ENCODE assay signal across 21 mouse cellular contexts in the genomic region with DNA sequence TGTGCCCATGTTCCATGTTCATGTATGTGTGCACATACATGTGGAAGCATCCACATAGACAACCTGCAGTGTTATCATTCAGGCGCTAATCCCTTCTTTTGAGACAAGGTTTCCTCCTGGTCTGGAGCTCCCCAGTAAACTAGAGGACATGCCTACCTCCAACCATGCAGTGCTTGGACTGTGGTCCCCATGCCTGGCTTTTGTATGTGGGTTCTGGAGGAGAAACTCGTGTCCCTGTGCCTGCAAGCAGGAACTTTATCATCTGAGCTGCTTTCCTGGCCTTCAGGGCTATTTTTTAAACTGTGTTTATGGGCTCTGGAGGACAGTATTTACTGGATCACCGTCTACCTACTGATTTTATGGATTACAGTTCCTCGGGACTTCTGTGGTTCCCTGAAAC.
"Had no signal": no experiment of that assay in that cellular context is flagged by ENCODE, and none has a peak within 500 bp of the region (broad histone marks: within the 10 kb centered on the region; RNA-seq: fewer than 3 reads in every experiment).

No protein-coding gene starts in this region.

- H3K4me1 ChIP-seq: liver, embryonic 13.5 days; liver, embryonic 15.5 days had no signal

- H3K27me3 ChIP-seq: heart, embryonic 12.5 days; hindbrain, embryonic 13.5 days; hindbrain, embryonic 15.5 days; kidney, embryonic 15.5 days; liver, embryonic 13.5 days; liver, embryonic 15.5 days had no signal

- DNase-seq: forebrain, postnatal 0 days; gastrocnemius, postnatal 14 days; gastrocnemius, postnatal 36 days; heart, adult 18-20 months; heart, postnatal 10 days; kidney, adult 11 months; kidney, adult 9 months; kidney, postnatal 25 days; layer of hippocampus, adult 9-11 months; layer of hippocampus, postnatal 36 days; left cerebral cortex, postnatal 4 days; liver, embryonic 13.5 days; liver, postnatal 0 days had no signal

- H3K4me3 ChIP-seq: heart, embryonic 10.5 days; heart, embryonic 12.5 days; hindbrain, embryonic 13.5 days; hindbrain, embryonic 15.5 days; kidney, embryonic 15.5 days; liver, embryonic 13.5 days; liver, embryonic 15.5 days had no signal

- H3K9ac ChIP-seq: forebrain, postnatal 0 days; heart, embryonic 12.5 days; hindbrain, embryonic 13.5 days; hindbrain, embryonic 15.5 days; kidney, embryonic 15.5 days; liver, embryonic 13.5 days; liver, embryonic 15.5 days; liver, postnatal 0 days had no signal

- H3K9me3 ChIP-seq: heart, embryonic 10.5 days; heart, embryonic 12.5 days; hindbrain, embryonic 13.5 days; hindbrain, embryonic 15.5 days; kidney, embryonic 15.5 days; liver, embryonic 13.5 days; liver, embryonic 15.5 days had no signal

- H3K36me3 ChIP-seq: heart, embryonic 10.5 days; heart, embryonic 12.5 days; hindbrain, embryonic 13.5 days; hindbrain, embryonic 15.5 days; kidney, embryonic 15.5 days; liver, embryonic 13.5 days; liver, embryonic 15.5 days had no signal

- H3K27ac ChIP-seq: heart, embryonic 10.5 days; hindbrain, embryonic 13.5 days; hindbrain, embryonic 15.5 days; hindbrain, postnatal 0 days; liver, embryonic 13.5 days; liver, embryonic 15.5 days had no signal

- ATAC-seq: forebrain, postnatal 0 days; hindbrain, postnatal 0 days; intestine, embryonic 16.5 days; liver, postnatal 0 days had no signal

- H3K4me2 ChIP-seq: heart, embryonic 12.5 days; hindbrain, embryonic 13.5 days; hindbrain, embryonic 15.5 days; kidney, embryonic 15.5 days; liver, embryonic 13.5 days; liver, embryonic 15.5 days had no signal
